Mouse (Mus musculus) erythroid progenitor cell, adult 5-6 weeks (primary cell): Measurements from ENCODE around the gene Rnf111. TPM values are rescaled to one million over a fixed set of nuclear protein-coding genes. Genes with fewer than 3 reads are reported as not detected.

ENCODE experiments used
- ATAC-seq: replicated peaks from 2 replicates; pipeline ENCODE4 v1.8.0; 2016; ENCODE audit warnings: moderate number of reproducible peaks, mild to moderate bottlenecking, moderate TSS enrichment, inconsistent platforms; ENCODE audit not compliant: poor library complexity, low FRiP score, severe bottlenecking
- total RNA-seq, 2 experiments: library from RNA; stranded (forward) in 1 of 2; stranded (reverse) in 1 of 2; fragments of 150-400 nt in 1 of 2; fragments of 186-747, 209-891 nt in 1 of 2; gene quantifications; 2 replicates each; pipeline versions ENCODE4 v1.2.3 to v1.2.4; 2015 to 2017; ENCODE audit warnings: low replicate concordance in 2 of 2

Gene Rnf111
- total RNA-seq, 2 experiments from 2014 or later, result 31.6 to 61.6 TPM

GRCm38 (mm10) chr9:70409743-70410142 is 93.8 kb downstream of the Rnf111 start:
- ATAC-seq, result no peak

GRCm38 (mm10) chr9:70408791-70409190 is 94.7 kb downstream of the Rnf111 start:
- ATAC-seq, result no peak

GRCm38 (mm10) chr9:70406596-70406995 is 96.9 kb downstream of the Rnf111 start:
- ATAC-seq, result no peak

- no peak for ATAC-seq
Measured at GRCm38 (mm10) chr9:70401937-70402539, 101.5 kb downstream of the Rnf111 start.

GRCm38 (mm10) chr9:70396083-70396482 is 107.4 kb downstream of the Rnf111 start:
- ATAC-seq, result no peak

- ATAC-seq, result no peak
Measured at GRCm38 (mm10) chr9:70395617-70396016, 107.9 kb downstream of the Rnf111 start.

GRCm38 (mm10) chr9:70392563-70392907 is 111.0 kb downstream of the Rnf111 start:
- no peak for ATAC-seq

GRCm38 (mm10) chr9:70391660-70392562 is 111.6 kb downstream of the Rnf111 start:
- no peak for ATAC-seq

- no peak for ATAC-seq
Measured at GRCm38 (mm10) chr9:70391042-70391441, 112.5 kb downstream of the Rnf111 start.

GRCm38 (mm10) chr9:70389548-70389947 is 114.0 kb downstream of the Rnf111 start:
- no peak for ATAC-seq

GRCm38 (mm10) chr9:70387410-70388119 is 116.0 kb downstream of the Rnf111 start:
- ATAC-seq, result no peak

- peak; percentile 83 for ATAC-seq
Measured at GRCm38 (mm10) chr9:70384958-70385728, 118.4 kb downstream of the Rnf111 start.

- ATAC-seq, result no peak
Measured at GRCm38 (mm10) chr9:70384494-70384893, 119.0 kb downstream of the Rnf111 start.

- no peak for ATAC-seq
Measured at GRCm38 (mm10) chr9:70383750-70384149, 119.8 kb downstream of the Rnf111 start.

- no peak for ATAC-seq
Measured at GRCm38 (mm10) chr9:70382091-70382490, 121.4 kb downstream of the Rnf111 start.

- ATAC-seq, result no peak
Measured at GRCm38 (mm10) chr9:70379502-70380467, 123.7 kb downstream of the Rnf111 start.
